Mouse (Mus musculus): ENCODE data around the gene Skint8. TPM values are rescaled to one million over a fixed set of nuclear protein-coding genes. Genes with fewer than 3 reads are reported as not detected.
A peak's percentile ranks its signal among the peaks of the same experiment; 100 is the strongest.
"Not testable (repeated sequence)": the region's sequence is repeated elsewhere in the genome, so short reads cannot be mapped to it uniquely, and the experiment has no call there.

The Skint8 gene
- not detected in 2 replicates for polyA plus RNA-seq (2012; rRNA removed)

DNA sequence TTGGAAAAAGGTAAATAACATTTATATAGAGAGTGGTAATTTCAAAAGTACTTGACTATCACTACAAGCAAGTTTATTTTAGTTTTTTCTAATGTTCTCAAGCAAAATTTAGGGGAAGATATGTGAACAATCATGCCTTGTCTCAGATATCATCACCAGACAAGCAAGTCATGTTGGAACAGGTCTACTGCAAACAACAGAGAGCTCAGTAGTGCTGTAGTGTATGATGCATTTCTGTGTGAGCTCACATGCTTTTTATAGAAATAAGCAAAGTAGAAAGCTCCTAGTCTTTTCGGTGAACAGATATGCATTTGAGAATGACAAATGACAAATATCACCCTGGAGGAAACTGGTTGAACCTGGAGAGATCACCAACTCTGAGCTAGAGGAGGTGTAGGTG is at the start of gene Skint8:
Gene Skint8 (plus strand): TSS at position 301 of the 400 bp plus-strand sequence.
- DNase-seq: no peak
- WGBS: 80% methylated on average over 1 of the region's 1 CpGs
- TF ChIP-seq CTCF (IDR thresholded peaks at IDR 0.05; ENCODE audit: borderline replicate concordance, insufficient read depth, low read depth, low read length) (no peak), POLR2A (IDR thresholded peaks at IDR 0.05; ENCODE audit: borderline replicate concordance, insufficient read depth, low read length) (no peak)
- Histone ChIP-seq H3K4me3 (replicated peaks; ENCODE audit: insufficient read depth, low read depth, low read length) (no peak within 1 kb of the TSS), H3K27me3 (ENCODE audit: control insufficient read depth, insufficient read depth, low read length) (no peaks in the 10 kb centered on the region), H3K4me1 (ENCODE audit: control insufficient read depth, insufficient read depth, low read length) (no peaks in the 10 kb centered on the region), H3K27ac (ENCODE audit: insufficient read depth, low read length) (no peak within 1 kb of the TSS)

DNA sequence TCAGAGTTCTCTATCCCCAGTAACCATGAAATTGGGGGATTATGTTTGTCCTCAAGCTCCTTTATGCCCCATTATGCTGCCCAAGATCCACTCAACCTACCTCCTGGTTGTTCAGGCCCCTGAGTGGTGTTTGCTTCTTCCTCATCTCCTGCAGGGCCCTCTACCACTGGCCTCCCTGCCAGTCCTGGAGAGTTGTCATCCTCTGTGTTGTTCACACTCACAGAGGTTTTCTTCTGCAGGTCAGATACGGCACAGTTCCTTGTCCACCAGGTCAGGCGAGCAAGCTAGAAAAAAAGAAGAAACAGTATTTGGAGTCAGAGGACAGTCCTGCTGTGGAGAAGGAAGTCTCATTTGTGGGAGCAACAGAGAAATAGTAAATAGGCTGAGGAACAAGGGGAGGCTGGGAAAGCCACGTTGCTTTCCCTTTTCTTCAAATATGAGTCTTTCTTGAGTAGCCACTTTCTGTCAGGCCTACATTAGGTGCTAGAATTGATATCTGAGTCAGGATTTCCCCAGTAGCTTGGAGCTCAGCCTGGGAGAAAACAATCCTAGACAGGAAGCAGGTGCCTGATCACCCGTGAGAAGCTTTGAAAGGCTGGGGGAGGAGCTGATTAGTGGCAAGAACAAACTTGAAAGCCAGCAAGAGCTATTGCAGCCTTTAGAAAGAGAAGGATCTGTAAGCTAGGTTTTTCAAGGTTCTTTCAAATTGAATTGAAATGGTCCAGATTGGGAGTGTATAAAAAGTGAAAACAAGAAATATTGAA is 38.9 kb upstream of the Skint8 start:
- Histone ChIP-seq H3K4me1 (ENCODE audit: control insufficient read depth, insufficient read depth, low read length) (no peaks in the 10 kb centered on the region), H3K27ac (ENCODE audit: insufficient read depth, low read length) (no peak overlapping the region), H3K27me3 (ENCODE audit: control insufficient read depth, insufficient read depth, low read length) (no peaks in the 10 kb centered on the region), H3K4me3 (replicated peaks; ENCODE audit: insufficient read depth, low read depth, low read length) (no peak overlapping the region)
- TF ChIP-seq POLR2A (IDR thresholded peaks at IDR 0.05; ENCODE audit: borderline replicate concordance, insufficient read depth, low read length) (no peak), CTCF (IDR thresholded peaks at IDR 0.05; ENCODE audit: borderline replicate concordance, insufficient read depth, low read depth, low read length) (no peak)
- 46% methylated on average over 4 of the region's 4 CpGs for WGBS
- DNase-seq: no peak

DNA sequence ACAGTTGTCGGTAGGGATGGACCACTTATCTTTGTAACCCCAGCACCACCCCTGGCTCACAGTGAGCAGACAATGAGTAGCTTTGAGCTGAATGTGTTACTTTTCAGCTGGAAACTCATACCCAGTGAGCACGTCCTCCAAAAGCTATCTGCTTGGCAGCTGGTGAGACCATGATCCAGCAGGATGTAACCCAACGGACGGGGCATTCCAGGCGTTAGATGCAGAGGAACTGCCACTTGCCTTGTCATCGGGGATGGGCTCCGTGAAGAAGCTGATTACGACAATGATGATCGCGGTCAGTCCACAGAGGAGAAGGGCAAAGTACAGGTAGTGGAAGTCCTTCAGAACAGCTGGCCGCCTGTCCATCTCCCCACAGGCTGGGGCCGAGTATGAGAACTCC is 35.6 kb upstream of the Skint8 start:
- TF ChIP-seq CTCF (IDR thresholded peaks at IDR 0.05; ENCODE audit: borderline replicate concordance, insufficient read depth, low read depth, low read length): no peak
- no peak for TF ChIP-seq POLR2A (IDR thresholded peaks at IDR 0.05; ENCODE audit: borderline replicate concordance, insufficient read depth, low read length)
- 84% methylated on average over 12 of the region's 12 CpGs for WGBS

DNA sequence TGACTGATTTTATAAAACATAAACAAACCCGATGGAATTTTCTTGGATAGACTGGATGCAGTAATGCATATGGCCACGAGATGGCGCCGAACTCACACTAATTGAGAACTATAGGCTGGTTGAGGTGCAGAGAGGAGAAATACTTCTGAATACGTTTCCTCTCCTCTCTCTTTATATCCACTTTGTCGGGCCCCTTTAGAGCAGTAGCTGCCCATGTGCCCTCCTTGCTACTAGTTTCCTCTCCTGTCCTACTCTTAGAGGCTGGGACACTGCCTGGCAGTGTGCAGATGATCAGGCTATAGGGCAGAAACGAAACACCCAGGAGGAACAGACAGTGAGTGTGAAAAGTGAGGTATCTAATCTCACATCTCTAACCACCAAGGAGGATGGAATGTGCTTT is 33.2 kb upstream of the Skint8 start:
- Histone ChIP-seq H3K4me1 (ENCODE audit: control insufficient read depth, insufficient read depth, low read length) (no peaks in the 10 kb centered on the region), H3K27me3 (ENCODE audit: control insufficient read depth, insufficient read depth, low read length) (no peaks in the 10 kb centered on the region), H3K27ac (ENCODE audit: insufficient read depth, low read length) (no peak overlapping the region), H3K4me3 (replicated peaks; ENCODE audit: insufficient read depth, low read depth, low read length) (no peak overlapping the region)
- WGBS: 9% methylated on average over 7 of the region's 7 CpGs
- TF ChIP-seq CTCF (IDR thresholded peaks at IDR 0.05; ENCODE audit: borderline replicate concordance, insufficient read depth, low read depth, low read length): no peak; the same call in 1 of the 2 replicates
- no peak for TF ChIP-seq POLR2A (IDR thresholded peaks at IDR 0.05; ENCODE audit: borderline replicate concordance, insufficient read depth, low read length)
- peak; percentile 20 to 48 for DNase-seq

More for the DNA sequence above, 35.6 kb upstream of the Skint8 start:
- H3K27me3 ChIP-seq (ENCODE audit: control insufficient read depth, insufficient read depth, low read length): no peaks in the 10 kb centered on the region
- no peak overlapping the region for H3K4me3 ChIP-seq (replicated peaks; ENCODE audit: insufficient read depth, low read depth, low read length)
- no peak for DNase-seq
- H3K4me1 ChIP-seq (ENCODE audit: control insufficient read depth, insufficient read depth, low read length): no peaks in the 10 kb centered on the region
- no peak overlapping the region for H3K27ac ChIP-seq (ENCODE audit: insufficient read depth, low read length)

DNA sequence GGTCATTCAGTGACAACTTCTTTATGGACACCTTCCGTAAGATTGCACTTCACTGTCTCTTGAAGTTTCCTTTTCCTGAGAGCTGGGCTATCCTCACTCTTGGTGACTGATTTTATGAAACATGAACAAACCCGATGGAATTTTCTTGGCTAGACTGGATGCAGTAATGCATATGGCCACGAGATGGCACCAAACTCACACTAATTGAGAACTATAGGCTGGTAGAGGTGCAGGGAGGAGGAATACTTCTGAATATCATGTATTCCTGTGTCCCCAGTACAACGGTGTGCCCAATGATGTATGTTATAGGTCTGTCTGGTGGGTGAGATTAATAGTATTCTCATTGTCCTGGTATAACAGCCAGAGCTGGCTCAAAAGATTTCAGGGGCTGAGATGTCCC is 32.6 kb upstream of the Skint8 start:
- Histone ChIP-seq H3K27me3 (ENCODE audit: control insufficient read depth, insufficient read depth, low read length) (no peaks in the 10 kb centered on the region), H3K4me3 (replicated peaks; ENCODE audit: insufficient read depth, low read depth, low read length) (no peak overlapping the region), H3K4me1 (ENCODE audit: control insufficient read depth, insufficient read depth, low read length) (no peaks in the 10 kb centered on the region), H3K27ac (ENCODE audit: insufficient read depth, low read length) (no peak overlapping the region)
- DNase-seq: peak; percentile 40 to 67
- 14% methylated on average over 4 of the region's 4 CpGs for WGBS
- TF ChIP-seq CTCF (IDR thresholded peaks at IDR 0.05; ENCODE audit: borderline replicate concordance, insufficient read depth, low read depth, low read length) (peak; percentile 25; the same call in 1 of the 2 replicates), POLR2A (IDR thresholded peaks at IDR 0.05; ENCODE audit: borderline replicate concordance, insufficient read depth, low read length) (no peak)

DNA sequence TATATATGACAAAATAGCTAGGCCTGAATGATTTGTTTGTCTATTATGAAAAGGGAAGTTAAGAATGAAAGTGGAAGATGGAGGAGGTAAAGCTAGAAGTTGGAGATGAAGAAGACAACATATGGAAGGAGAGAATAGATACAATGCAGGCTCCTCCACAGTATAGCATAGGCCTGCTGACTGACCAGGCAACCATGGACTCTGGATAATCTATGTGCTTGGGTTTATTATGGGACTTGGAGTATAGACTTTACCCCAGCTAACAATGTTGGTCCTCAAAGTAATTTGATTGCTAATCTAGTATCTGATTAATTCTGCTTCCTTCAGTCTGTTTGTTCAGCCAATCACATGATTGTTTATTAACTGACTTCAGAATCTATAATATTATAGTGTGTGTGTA is 27.1 kb upstream of the Skint8 start:
- DNase-seq: no peak
- TF ChIP-seq CTCF (IDR thresholded peaks at IDR 0.05; ENCODE audit: borderline replicate concordance, insufficient read depth, low read depth, low read length) (no peak), POLR2A (IDR thresholded peaks at IDR 0.05; ENCODE audit: borderline replicate concordance, insufficient read depth, low read length) (no peak)
- no peaks in the 10 kb centered on the region for H3K27me3 ChIP-seq (ENCODE audit: control insufficient read depth, insufficient read depth, low read length)
- no peak overlapping the region for H3K27ac ChIP-seq (ENCODE audit: insufficient read depth, low read length)
- H3K4me3 ChIP-seq (replicated peaks; ENCODE audit: insufficient read depth, low read depth, low read length): no peak overlapping the region
- no peaks in the 10 kb centered on the region for H3K4me1 ChIP-seq (ENCODE audit: control insufficient read depth, insufficient read depth, low read length)

DNA sequence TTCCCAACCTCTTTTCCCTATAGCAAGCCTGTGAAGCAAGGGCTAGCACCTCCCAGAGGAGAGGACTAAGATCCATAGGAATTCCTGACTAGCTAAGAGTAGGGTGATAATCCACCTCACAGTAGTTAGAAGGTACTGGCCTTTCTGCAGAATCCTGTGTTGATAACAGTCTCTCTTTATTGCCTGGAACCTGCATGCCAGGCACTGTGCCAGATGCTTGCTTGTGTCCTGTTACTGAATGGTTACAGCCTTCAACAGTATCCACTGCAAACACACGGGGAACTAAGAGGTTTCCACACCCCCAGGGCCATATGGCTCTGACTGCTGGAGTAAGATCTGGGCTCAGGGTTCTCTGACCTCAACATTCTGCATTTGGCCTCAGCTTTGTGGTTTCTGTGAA is 21.4 kb upstream of the Skint8 start:
- no peak for DNase-seq
- WGBS: 10% methylated on average over 1 of the region's 1 CpGs
- H3K27ac ChIP-seq (ENCODE audit: insufficient read depth, low read length): no peak overlapping the region
- no peak for TF ChIP-seq POLR2A (IDR thresholded peaks at IDR 0.05; ENCODE audit: borderline replicate concordance, insufficient read depth, low read length)
- no peak for TF ChIP-seq CTCF (IDR thresholded peaks at IDR 0.05; ENCODE audit: borderline replicate concordance, insufficient read depth, low read depth, low read length)
- H3K4me1 ChIP-seq (ENCODE audit: control insufficient read depth, insufficient read depth, low read length): no peaks in the 10 kb centered on the region
- H3K27me3 ChIP-seq (ENCODE audit: control insufficient read depth, insufficient read depth, low read length): no peaks in the 10 kb centered on the region
- no peak overlapping the region for H3K4me3 ChIP-seq (replicated peaks; ENCODE audit: insufficient read depth, low read depth, low read length)

DNA sequence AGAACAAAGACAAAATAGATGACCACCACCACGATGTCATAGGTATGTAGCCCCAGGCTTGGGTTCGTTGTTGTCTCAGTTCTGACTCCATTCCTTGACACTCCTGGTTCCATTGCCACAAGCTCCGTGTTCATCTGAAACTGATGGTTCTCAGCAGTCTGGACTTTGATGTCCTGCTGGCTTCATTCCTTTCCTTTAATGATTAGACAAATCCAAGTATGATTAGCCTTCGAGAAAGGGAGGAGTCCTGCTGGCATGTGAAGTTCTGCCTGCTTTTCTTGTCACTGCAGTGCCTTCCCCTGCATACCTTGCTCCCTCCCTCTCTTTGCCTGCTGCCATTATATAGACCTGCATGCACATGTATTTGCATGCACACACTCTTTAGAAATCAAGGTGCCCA is 20.6 kb upstream of the Skint8 start:
- Histone ChIP-seq H3K27me3 (ENCODE audit: control insufficient read depth, insufficient read depth, low read length) (no peaks in the 10 kb centered on the region), H3K4me1 (ENCODE audit: control insufficient read depth, insufficient read depth, low read length) (no peaks in the 10 kb centered on the region), H3K4me3 (replicated peaks; ENCODE audit: insufficient read depth, low read depth, low read length) (no peak overlapping the region), H3K27ac (ENCODE audit: insufficient read depth, low read length) (no peak overlapping the region)
- no peak for DNase-seq
- TF ChIP-seq CTCF (IDR thresholded peaks at IDR 0.05; ENCODE audit: borderline replicate concordance, insufficient read depth, low read depth, low read length) (no peak), POLR2A (IDR thresholded peaks at IDR 0.05; ENCODE audit: borderline replicate concordance, insufficient read depth, low read length) (no peak)
- WGBS: 64% methylated on average over 4 of the region's 4 CpGs

DNA sequence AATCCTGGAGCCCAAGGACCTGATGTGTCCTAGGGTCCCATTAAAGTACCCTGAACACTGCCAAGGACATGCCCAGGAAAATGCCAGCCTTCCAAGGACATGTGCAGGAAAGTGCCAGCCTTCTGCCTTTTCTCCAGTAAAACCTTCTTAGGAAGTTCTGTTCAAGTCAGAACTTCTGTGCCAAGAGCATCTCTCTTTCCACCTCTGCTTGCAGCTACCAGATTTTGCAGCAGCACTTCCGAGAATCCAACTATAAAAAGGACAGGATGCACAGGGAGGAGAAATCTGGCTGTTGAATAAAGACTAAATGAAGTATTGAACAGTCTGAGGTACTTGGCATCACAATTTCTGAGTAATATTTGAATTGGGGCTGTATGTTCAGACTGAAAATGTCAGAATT is 18.7 kb upstream of the Skint8 start:
- not testable (repeated sequence) for H3K27me3 ChIP-seq (ENCODE audit: control insufficient read depth, insufficient read depth, low read length); H3K4me1 ChIP-seq (ENCODE audit: control insufficient read depth, insufficient read depth, low read length); H3K4me3 ChIP-seq (replicated peaks; ENCODE audit: insufficient read depth, low read depth, low read length); H3K27ac ChIP-seq (ENCODE audit: insufficient read depth, low read length); DNase-seq
- 67% methylated on average over 1 of the region's 1 CpGs for WGBS
